Mouse (Mus musculus): ENCODE measurements around the gene Myh14.

The Myh14 gene

DNA sequence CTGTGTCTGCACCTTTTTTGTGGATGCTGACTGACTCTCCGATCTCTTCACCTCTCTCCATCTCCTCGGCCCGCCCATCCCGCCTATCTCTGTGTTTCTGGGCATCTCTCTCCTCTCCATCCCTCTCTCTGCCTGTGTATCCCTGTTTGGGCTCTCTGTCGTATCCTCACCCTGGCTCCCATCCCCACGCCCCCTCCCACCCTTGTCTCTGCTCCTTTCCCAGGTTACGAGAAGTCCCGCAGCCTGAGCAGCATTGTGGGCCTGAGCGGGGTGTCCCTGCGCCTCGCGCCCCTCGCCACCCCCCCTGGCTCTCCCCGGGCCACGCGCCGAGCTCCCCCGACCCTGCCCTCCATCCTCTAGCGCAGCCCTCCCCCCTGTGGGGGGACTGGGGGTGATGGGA is 69.0 kb downstream of the Myh14 start:
- no peak for DNase-seq (ENCODE audit: extremely low spot score, low read depth, low spot score)

DNA sequence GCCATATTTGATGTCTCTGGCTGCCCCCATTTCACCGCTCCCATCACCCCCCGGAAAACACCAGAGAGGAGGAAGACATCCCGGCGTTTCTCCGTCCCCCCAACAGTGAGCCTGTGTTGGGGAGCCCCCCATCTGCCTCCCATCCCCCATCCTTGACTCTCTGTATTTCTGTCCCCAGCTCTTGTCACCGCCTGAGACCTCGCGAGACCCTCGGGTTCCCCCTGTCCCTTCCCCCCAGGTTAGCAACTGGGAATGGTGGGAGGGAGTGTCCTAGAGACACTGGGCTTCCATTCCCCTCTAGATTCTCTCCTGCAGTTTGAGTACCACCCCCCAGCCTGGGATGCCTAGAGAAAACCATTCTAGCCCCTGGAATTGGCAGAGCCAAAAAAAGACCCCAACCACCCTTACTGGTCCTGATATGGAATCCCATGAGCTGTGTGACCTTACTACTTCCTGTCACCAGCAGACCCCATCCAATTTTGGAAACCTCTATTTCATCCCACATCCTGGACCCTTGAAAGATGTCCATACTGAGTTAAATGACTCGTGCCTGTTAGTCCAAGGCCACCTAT is 69.9 kb downstream of the Myh14 start:
- DNase-seq (ENCODE audit: extremely low spot score, low read depth, low spot score), result no peak

DNA sequence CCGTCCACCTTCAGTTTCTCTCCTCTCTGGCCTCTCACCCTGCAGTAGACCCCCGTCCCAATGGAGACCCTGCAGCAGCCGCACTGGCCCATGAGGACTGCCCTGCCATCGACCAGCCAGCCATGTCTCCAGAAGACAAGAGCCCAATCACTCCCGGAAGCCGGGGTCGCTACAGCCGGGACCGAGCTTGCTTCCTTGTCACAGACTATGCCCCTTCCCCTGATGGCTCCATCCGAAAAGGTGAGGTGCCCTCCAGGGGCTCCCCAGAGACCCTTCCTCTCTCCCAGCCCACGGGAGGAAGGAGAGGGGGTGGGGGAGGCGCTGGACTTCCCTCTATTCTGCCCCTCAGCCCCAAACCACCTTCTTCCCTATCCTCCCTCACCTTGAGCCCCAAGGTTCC is 72.3 kb downstream of the Myh14 start:
- DNase-seq (ENCODE audit: extremely low spot score, low read depth, low spot score), result no peak

DNA sequence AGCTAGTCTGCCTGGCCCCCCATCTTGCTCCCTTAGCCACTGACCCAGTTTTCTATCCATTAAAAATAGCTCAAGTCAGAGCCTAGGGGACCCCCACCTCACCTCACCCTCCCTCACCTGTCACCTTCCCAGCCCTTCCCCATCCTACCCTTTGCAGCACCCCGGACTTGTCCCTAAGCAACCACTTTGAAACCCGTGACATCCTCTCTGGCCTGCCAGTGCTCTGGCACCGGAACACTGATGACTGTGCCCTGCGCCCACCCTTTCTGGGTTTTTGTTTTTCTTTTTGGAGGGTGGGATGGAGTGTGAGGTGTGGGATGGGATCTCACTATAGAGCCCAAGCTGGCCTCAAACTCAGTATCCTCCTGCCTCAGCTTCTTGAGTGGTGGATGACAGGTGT is 73.0 kb downstream of the Myh14 start:
- DNase-seq (ENCODE audit: extremely low spot score, low read depth, low spot score), result no peak

DNA sequence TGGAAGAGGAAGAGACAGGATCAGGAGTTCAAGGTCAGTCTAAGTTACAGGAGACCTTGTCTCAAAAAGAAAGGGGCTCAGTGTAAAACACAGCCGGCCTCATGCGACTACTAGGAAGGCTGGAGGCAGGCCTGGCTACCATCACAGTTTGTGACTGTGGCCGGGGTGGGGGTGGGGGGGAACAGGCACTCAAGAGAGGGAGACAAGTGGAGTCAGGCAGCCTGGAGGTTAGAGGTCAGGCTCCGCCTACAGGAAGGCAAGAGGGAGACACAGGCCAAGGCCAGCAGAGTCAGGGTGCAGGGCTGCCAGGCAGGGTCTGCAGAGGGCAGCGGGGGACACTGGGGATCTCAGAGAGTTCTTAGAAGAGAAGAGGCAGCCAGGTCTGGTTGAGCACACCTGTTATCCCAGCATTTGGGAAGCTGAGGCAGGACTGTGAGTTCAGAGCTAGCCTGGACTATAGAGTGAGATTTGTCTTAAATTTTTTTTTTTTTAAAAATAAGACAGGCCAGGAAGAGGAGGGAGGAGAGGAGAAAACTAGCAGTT is 73.6 kb downstream of the Myh14 start:
- no peak for DNase-seq (ENCODE audit: extremely low spot score, low read depth, low spot score)

DNA sequence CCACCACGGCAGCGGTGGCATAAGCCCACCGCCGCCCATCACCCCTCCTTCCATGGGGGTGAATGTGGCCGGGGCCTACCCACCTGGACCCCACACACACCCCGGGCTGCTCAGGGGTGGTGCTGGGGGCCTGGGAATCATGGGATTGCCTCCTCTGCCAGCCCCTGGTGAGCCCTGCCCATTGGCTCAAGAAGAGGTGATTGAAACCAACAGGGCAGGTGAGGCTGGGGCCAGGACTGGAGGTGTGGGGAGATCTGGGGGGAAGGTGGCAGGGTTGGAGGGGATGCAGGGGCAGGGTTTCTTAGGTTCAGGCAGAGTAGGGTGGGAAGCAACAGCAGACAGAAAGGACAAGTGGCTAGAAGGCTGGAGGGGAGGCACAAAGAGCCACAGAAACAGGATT is 74.6 kb downstream of the Myh14 start:
- no peak for DNase-seq (ENCODE audit: extremely low spot score, low read depth, low spot score)

DNA sequence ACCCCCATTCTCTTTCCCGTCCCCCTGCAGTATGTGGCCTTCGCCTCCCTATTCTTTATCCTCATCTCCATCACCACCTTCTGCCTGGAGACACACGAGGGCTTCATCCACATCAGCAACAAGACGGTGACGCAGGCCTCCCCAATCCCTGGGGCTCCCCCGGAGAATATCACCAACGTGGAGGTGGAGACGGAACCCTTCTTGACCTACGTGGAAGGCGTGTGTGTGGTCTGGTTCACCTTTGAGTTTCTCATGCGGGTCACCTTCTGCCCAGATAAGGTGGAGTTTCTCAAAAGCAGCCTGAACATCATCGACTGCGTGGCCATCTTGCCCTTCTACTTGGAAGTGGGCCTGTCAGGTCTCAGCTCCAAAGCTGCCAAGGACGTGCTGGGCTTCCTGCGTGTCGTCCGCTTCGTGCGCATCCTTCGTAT is 75.5 kb downstream of the Myh14 start:
- no peak for DNase-seq (ENCODE audit: extremely low spot score, low read depth, low spot score)

DNA sequence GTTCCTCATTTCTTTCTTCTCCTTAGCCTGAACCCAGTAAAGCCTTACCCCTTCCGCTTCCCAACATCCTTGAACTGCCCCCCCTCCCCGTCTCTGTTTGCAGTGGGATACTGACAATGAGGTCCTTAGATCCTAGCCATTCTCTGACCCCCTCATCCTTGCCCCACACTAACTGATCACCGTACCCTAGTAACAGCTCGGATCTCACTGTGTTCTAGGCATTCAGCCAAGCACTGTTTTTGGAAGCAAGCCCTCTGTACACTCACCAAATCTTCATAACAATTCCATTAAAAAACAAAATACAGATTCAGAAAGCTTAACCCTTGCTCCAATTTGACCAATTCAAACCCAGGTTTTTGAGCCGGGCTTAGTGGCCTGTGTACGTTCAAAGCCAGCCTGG is 76.4 kb downstream of the Myh14 start:
- DNase-seq (ENCODE audit: extremely low spot score, low read depth, low spot score), result no peak

DNA sequence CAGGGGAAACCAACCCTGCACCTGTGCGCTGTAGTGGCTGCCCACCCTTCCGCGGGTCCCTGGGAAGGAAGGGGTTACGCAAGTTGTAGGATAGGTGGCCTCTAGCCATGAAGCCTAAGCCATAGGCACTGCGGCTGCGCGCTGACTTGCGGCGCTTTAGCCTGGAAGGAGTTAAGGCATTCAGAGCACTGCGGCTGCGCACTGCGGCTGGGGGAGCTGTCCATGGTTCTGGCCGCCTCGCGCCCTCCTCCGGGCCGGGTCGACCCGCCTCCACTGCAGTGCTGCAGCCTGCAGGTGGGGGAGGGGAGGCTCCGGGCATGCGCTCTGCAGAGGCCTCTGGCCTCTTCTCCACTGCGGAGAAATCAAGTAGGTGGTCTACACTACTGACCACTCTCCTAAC is 76.9 kb downstream of the Myh14 start:
- DNase-seq (ENCODE audit: extremely low spot score, low read depth, low spot score), result no peak

DNA sequence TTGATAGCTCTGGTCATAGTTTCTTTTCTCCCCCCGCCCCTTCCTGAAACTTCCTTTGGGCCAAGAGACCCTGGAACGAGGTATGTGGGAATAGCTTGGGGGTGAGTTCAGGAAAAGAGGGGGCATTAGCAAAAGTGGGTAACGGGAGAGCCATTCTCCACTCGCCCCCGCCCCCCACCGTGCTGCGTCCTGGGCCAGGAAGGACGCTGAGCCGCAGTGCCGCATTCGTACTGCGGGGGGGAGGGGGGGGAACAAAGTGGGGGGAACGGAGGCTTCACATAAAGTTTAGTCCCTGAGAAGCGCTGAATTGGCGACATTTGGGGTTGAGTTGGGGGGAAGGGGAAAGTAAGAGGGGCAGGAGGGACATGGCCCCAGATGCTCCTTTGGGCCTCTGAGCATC is 77.6 kb downstream of the Myh14 start:
- DNase-seq (ENCODE audit: extremely low spot score, low read depth, low spot score), result no peak

DNA sequence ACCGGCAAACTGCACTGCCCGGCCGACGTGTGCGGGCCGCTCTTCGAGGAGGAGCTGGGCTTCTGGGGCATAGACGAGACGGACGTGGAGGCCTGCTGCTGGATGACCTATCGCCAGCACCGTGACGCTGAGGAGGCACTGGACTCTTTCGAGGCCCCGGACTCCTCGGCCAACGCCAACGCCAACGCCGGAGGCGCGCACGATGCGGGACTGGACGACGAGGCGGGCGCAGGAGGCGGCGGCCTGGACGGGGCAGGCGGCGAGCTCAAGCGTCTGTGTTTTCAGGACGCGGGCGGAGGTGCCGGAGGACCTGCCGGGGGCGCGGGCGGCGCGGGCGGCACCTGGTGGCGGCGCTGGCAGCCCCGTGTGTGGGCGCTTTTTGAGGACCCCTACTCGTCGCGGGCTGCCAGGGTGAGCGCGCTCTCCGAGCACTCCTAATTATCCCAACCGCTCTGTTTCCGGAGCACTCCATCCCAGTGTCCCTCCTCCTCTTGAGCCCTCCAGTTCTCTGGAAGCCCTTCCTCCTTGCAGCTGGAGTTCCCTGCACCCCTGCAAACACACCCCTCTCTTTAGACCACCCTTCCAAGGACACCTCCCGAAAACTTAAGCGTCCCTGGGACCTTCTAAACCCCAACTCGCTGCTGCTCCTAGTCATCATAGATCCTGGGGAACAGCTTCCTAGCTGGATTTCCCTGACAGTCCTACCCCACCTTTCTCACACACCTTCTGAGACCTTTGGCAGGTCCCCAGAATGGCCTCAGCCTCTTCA is 79.1 kb downstream of the Myh14 start:
- no peak for DNase-seq (ENCODE audit: extremely low spot score, low read depth, low spot score)

DNA sequence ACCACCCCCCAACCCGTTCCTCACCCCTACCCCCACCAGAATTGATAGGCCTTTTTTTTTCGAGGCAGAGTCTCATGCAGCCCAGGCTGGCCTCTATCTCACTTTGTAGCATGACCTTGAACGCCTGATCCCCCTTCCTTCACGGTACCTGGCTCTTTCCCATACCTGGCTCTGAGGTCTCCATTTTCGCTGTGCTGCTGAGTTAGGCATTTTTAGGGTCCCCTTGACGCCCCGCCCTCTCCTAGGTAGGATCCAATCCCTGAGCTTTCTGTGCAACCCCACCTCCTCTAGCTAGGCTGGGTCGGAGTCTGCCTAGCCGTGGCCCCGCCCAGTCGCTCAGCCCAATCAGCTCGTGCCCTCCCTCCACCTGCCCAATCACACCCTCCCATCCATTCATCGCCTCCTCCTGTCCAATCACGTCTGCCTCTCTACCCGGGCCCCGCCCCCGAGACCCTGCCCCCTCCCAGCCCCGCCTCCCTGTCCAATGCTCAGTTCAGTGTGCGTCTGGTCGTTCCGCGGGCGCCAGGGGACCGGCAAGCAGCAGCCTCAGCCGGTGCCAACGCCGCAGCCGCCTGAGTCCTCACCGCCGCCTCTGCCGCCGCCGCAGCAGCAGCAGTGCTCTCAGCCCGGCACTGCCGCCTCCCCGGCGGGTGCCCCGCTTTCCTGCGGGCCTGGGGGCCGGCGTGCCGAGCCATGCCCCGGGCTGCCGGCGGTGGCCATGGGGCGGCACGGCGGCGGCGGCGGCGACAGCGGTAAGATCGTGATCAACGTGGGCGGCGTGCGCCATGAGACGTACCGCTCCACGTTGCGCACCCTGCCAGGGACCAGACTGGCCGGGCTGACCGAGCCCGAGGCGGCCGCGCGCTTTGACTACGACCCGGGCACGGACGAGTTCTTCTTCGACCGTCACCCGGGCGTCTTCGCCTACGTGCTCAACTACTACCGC is 80.0 kb downstream of the Myh14 start, which contains the start of gene Kcnc3:
TSS of gene Kcnc3 (plus strand) at position 263 of the 946 bp plus-strand sequence.
- no peak for DNase-seq (ENCODE audit: extremely low spot score, low read depth, low spot score)

DNA sequence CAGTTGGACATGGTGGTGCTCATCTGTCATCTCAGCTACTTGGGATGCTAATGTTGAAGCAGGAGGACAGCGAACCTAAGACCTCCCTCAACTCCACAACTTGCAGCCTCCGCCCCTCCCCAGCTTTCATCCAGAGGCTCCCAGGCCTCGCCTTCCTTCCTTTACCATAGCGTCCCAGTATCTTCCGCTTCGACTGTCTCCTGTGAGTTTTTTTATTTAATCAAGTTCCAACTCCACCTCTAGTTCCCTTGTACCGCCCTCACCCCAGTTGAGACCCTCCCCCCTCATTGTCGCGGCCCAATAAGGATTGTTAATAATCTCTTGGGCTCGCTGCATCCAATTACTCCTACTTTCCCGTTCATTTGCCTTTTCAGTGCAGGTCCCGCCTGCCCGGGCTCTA is 80.7 kb downstream of the Myh14 start:
- no peak for DNase-seq (ENCODE audit: extremely low spot score, low read depth, low spot score)

DNA sequence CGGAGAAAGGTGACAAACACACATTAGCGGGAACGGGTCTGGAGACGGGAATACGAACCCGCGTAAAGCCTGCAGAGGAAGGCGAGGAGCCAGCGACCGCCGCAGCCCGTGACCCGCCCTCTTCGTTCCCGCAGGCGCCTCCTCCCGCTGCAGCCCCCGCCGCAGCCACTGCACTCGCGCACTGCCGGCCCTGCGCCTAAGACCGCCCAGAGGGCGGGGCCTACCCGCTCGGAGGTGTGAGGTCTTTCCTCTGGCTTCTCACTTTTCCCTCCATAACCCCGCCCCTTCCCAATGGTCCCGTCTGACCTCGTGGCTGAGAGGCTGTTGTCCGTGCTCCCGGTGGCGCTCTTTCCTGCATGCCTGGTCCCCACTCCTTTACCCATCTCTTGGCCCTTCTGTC is 81.5 kb downstream of the Myh14 start:
- no peak for DNase-seq (ENCODE audit: extremely low spot score, low read depth, low spot score)

DNA sequence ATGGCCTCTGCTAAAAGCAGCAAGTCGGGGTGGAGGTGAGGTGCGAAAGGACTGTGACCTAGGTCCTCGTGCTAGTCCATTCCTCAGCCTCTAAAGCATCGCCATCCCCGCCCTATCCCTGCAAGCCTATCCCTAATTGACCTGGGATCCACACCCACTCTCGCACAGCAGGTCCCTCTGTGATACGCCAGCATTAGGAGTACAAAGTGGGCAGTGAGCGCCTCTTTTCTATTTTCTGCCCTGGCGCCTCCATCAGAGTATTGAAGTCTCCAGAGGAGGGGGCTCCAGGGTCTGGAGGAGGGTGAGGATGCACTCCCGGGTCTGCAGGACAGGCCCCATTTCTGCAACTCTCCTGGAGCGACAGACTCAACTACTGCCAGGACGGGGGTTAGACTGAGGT is 82.3 kb downstream of the Myh14 start:
- no peak for DNase-seq (ENCODE audit: extremely low spot score, low read depth, low spot score)

DNA sequence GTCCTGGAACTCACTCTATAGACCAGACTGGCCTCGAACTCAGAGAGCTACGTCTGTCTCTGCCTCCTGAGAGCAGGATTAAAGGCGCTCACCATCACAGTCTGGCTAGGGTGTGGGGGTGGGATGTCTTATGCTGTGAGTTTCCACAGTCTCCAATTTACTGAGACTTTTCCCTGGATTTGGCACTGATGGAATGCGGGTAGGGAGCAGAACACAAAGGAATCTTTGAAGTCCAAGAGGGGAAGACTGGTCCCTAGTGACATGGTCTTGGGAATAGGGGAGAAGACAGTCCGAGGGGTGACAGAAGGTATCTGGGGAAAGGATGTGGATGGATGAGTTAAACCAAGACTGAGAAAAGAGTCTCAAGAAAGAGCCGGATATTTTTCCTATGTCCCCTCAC is 83.0 kb downstream of the Myh14 start:
- no peak for DNase-seq (ENCODE audit: extremely low spot score, low read depth, low spot score)

DNA sequence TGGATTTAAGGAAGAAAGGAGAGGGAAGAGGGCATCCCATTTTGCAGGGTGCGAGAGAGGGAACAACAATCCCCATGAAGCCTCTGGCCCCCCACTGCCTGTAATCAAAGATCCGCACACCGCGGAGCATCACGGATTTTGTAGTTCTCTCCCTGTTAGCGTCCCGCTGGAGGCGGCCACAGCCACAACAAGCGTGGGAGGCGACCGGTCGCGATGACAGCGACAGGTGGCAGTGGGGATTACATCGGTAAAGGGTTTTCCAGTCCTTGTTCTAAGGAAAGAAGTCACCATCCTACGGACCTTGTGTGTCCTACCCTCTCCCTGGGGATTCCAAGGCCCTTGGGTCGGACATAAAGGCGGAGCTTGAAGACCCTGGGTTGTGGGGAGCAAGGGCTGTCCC is 83.7 kb downstream of the Myh14 start:
- no peak for DNase-seq (ENCODE audit: extremely low spot score, low read depth, low spot score)

DNA sequence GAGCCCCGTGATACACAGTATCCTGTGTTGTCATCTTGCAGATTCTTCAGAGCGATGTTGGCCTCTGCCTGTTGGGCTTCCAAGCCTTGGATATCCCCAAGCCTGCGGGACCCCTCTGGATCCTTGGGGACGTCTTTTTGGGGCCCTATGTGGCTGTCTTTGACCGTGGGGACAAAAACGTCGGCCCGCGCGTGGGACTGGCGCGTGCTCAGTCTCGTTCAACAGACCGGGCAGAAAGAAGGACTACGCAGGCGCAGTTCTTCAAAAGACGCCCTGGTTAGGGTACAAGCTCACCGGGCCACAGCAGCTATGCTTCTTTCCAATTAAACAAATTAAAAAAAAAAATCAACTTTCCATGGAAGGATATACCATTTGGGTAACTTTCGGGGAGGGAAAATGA is 84.1 kb downstream of the Myh14 start:
- DNase-seq (ENCODE audit: extremely low spot score, low read depth, low spot score), result no peak

DNA sequence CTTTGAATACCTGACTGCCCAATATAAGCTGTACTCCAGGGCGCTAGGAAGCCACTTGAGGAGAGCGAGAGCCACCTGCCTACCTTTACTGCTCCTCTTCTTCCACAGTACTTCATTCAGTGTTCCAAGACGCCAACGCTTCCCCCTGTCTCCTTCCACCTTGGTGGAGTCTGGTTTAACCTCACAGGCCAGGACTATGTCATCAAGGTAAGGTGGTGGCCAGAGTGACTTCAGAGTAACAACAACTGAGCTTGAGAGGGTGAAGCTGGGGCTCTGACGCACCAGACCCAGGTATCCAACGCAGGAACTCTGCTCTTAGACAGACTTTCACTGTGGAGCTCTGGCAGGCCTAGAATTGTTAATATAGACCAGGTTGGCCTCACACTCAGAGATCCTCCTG is 85.0 kb downstream of the Myh14 start:
- DNase-seq (ENCODE audit: extremely low spot score, low read depth, low spot score), result no peak

DNA sequence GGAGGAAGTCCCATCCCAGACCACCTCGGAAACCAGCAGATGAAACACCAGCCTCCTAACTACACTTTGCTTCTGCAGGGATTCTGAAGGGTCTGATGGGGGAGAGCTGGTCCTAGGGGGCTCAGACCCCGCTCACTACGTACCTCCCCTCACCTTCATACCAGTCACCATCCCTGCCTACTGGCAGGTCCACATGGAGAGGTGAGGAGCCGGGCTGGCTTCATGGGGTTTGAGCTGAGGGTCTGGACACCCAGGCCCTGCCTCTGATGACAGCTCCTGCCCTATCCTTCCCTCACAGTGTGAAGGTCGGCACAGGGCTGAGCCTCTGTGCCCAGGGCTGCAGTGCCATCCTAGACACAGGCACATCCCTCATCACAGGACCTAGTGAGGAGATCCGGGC is 85.7 kb downstream of the Myh14 start:
- DNase-seq (ENCODE audit: extremely low spot score, low read depth, low spot score), result no peak

DNA sequence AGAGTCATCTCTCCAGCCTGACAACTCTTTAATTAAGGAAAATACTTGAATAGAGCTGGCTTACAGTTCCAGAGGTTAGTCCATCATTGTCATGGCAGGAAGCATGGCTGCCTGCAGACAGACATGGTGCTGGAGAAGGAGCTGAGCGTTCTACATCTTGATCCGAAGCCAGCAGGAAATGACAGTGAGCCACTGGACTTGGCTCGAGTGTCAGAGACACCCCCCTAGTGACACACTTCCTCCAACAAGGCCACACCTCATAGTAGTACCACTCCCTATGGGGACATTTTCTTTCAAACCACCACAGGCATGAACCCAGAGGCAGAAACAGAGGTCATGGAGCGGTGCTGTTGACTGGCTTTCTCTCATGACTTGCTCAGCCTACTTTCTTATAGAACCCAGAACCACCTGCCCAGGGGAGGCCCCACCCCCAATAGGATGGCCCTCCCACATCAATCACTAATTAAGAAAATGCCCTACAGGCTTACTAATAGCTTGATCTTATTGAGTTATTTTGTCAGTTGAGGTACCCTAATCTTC is 86.3 kb downstream of the Myh14 start:
- DNase-seq (ENCODE audit: extremely low spot score, low read depth, low spot score), result no peak

All from hindlimb bud, embryonic 11.5 days (tissue).